Mouse (Mus musculus) thymus, adult 2 months (tissue): ENCODE results near the gene Phlpp1.

Experiments
- CTCF ChIP-seq: fragments of 200-500 bp; IDR thresholded peaks from 2 replicates; pipeline ENCODE4 v1.5.1; 2012; ENCODE audit warnings: mild to moderate bottlenecking, control low read depth, low read length, moderate library complexity, borderline replicate concordance; ENCODE audit not compliant: control insufficient read depth, poor library complexity, insufficient read depth; ENCODE audit errors: extremely low read depth
- POLR2A ChIP-seq: fragments of 200-500 bp; IDR thresholded peaks from 2 replicates; pipeline ENCODE4 v1.6.1; 2012; ENCODE audit warnings: mild to moderate bottlenecking, low read length, control low read depth, moderate library complexity; ENCODE audit not compliant: control insufficient read depth, poor library complexity, insufficient read depth; ENCODE audit errors: extremely low read depth

DNA sequence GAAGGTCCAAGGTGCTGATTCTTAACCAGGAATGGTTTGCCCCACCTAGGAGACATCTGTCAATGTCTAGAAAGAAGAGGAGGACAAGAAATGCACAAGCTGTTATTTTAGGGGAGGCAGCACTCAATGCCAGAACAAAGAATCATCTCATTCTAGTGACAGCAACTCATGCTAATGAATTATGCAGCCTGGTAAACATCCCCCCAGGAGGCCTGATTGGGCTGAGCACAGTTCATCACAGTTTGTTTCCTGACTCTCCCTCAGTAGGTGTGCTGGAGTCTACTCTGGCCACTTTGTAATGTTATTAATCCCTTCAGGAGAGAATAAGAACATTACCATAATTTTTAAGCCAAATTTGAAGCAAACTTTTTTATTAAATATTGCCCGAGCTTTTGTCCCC is 29.5 kb upstream of the Phlpp1 start:
- TF ChIP-seq POLR2A (no peak), CTCF (no peak)
